Mouse (Mus musculus) granulocyte monocyte progenitor cell, adult 5-6 weeks (primary cell): ENCODE data around the gene Akt2. TPM values are rescaled to one million over a fixed set of nuclear protein-coding genes. Genes with fewer than 3 reads are reported as not detected.
A peak's percentile ranks its signal among the peaks of the same experiment; 100 is the strongest.

ENCODE experiments used
- ATAC-seq: replicated peaks from 2 replicates; pipeline ENCODE4 v1.8.0; 2016; ENCODE audit warnings: mild to moderate bottlenecking, moderate TSS enrichment, inconsistent platforms; ENCODE audit not compliant: poor library complexity, severe bottlenecking
- total RNA-seq, 2 experiments: library from RNA; stranded (forward) in 1 of 2; stranded (reverse) in 1 of 2; fragments of 200-712, 200-1000 nt in 1 of 2; fragments of >200 nt in 1 of 2; fragmentation: Nextera tagmentation in 1 of 2; gene quantifications; 2 replicates each; pipeline ENCODE4 v1.2.3; 2014 to 2017

The Akt2 gene
- total RNA-seq, 2 experiments from 2014 or later, result 36.1 to 43.7 TPM

DNA sequence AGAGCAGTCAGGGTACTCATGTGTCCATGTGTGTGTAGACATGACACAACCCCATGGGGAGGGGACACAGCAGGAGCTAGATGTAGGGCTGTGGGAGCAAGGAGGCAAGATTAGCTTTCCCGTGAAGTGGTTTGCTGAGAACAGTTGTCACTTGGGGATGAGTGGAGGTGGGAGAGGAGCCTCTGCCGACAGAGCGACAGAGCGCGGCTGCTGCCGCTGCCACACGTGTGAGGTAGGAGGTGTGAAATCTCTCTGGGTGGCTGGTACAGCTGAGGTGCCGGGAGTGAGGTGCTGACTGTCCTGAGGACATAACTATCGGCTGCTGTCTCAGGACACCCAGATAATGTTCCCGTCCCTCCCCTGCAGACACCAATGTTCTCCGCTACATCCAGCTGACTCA is 64.2 kb downstream of the Akt2 start:
- no peak for ATAC-seq

DNA sequence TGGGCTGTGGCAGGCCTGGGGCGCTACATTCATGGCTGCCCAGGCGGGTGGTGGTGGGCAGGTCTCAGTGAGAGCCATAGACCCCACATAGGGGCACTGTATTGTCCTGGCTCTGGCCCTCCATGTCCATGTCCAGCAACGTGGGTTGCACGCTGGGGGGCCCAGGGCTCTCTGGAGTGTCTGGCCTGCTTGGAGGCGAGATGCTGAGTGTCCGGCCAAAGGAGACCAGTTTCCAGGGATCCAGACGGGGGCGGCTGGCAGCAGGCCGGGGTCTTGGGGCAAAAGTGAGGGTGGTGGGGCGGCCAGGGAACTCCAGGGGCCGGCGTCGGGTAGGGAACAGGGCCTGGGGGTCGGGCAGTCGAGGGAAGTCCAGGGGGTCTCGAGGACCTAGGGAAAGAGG is 65.2 kb downstream of the Akt2 start:
- ATAC-seq, result no peak

- no peak for ATAC-seq
These were observed 66.6 kb downstream of the Akt2 start for GRCm38 (mm10) chr7:27657824-27658395.

DNA sequence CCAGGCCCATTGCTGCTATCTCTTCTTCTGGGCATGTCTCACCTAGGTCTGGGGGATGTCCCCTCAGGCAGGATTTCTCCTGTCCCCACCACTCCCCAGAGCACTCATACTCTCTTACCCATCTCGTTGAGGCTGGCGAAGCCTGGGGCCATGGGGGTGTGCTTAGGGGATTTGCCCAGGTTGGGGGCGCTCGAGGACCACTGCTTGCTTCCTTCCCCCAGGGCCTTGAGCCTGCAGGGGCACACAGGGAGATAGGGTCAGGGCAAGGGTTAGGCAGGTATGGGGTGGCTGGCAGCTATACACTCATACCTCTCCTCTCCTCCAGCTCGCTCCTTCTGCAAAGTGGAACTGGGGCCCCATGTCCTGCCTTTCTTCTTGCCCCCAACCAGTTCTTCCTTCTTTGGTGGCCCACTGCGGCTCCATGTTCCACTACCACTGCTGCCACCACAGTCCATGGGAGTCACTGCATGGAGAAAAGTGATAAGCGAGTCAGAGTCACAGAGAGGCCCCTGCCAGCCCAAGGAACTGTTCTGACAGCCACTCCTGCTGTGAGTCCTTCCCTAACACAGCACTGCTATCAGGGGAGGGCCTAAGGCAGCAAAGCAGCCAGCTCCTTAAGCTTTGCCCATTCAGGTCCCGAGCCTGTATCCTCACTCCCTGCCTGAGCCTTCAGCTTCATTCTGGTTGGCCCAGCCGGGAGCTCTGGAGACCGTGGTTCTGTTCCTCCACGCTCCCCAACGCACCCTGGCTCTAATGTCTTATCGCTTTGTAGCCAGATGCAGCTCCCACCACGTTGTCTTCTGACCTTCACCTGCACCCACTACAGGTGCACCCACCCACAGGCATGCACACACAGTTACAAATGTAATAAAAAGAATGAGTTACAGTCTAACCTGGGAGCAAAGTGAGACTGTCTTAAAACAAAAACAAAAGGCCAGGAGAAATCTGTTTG is 67.6 kb downstream of the Akt2 start:
- no peak for ATAC-seq

- ATAC-seq, result no peak
These were observed 70.7 kb downstream of the Akt2 start for GRCm38 (mm10) chr7:27662038-27662437.

- ATAC-seq, result no peak
These were observed 81.8 kb downstream of the Akt2 start for GRCm38 (mm10) chr7:27673064-27673574.

DNA sequence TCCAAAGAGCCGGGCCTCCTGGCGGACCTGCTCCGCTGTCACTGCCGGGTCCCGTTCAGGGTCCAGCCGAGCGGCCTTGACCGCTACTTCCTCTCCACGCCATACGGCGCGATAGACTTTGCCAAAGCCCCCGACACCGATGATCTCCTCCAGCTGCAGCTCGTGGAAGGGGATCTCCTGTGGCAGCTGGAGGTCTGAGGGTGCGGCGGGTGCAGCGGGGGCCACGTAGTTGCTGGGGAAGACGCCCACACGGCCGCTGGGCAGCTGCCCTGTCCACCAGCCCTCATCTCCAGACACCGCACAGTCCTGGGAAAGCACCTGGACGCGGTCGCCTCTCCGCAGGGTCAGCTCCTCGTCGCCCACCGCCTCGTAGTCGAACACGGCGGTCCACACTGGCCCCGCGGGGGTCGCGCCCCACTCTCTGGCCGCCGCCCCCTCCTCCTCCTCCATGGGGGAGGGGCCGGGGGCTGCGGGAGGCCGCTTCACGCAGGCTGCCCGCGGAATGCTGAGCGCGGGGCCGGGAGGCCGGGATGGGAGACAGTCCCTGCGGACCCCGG is 82.3 kb downstream of the Akt2 start:
- peak; percentile 57 for ATAC-seq

GRCm38 (mm10) chr7:27674195-27674521 is 82.8 kb downstream of the Akt2 start:
- ATAC-seq, result no peak

- peak; percentile 91 for ATAC-seq
These were observed 83.3 kb downstream of the Akt2 start, which contains the start of gene Map3k10 for GRCm38 (mm10) chr7:27674522-27675221. TSS of gene Map3k10 (minus strand) at chr7:27674598.

- no peak for ATAC-seq
These were observed 83.9 kb downstream of the Akt2 start for GRCm38 (mm10) chr7:27675222-27675612.

GRCm38 (mm10) chr7:27683218-27683617 is 91.9 kb downstream of the Akt2 start:
- no peak for ATAC-seq

GRCm38 (mm10) chr7:27685220-27685619 is 93.9 kb downstream of the Akt2 start:
- no peak for ATAC-seq

- ATAC-seq, result 0 out of 2 replicates have a peak, but pooled peaks have one; percentile 15
These were observed 94.3 kb downstream of the Akt2 start for GRCm38 (mm10) chr7:27685681-27686080.

GRCm38 (mm10) chr7:27687043-27687442 is 95.7 kb downstream of the Akt2 start:
- ATAC-seq, result no peak

- no peak for ATAC-seq
These were observed 96.5 kb downstream of the Akt2 start for GRCm38 (mm10) chr7:27687836-27688235.

DNA sequence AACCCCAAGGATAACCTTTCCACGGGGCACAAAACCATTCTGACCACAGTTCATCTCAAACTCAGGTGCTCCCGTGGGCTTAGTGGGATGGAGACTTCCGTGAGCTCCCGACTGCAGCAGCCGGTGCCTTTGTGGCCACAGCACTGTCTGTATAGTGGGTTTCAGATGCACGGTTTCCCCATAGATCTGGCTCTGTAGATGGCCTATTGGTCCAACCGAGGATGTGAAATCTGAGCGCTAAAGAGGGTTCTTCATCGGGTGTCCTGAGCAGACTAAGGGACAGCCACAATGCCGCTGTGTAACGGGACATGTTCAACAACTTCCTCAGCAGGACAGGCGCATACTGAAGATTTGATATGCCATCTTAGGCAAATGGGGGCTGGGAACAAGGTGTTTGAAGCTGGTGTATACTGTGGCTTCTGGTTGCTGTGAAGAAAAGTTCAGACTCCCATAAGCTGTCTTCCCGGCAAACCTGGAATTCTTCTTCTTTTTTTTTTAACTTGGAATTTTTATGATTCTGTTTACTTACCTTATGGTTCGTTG is 97.0 kb downstream of the Akt2 start:
- ATAC-seq, result no peak; the same call in 1 of the 2 replicates

GRCm38 (mm10) chr7:27688815-27689612 is 97.7 kb downstream of the Akt2 start, which contains the start of gene Zfp607b:
TSS of gene Zfp607b (plus strand) at chr7:27689340.
- ATAC-seq, result peak; percentile 94
